Mouse (Mus musculus): ENCODE measurements around the gene Galm. TPM values are rescaled to one million over a fixed set of nuclear protein-coding genes. Genes with fewer than 3 reads are reported as not detected.

Galm gene
- polyA plus RNA-seq, 1 experiment: 2.5 TPM

DNA sequence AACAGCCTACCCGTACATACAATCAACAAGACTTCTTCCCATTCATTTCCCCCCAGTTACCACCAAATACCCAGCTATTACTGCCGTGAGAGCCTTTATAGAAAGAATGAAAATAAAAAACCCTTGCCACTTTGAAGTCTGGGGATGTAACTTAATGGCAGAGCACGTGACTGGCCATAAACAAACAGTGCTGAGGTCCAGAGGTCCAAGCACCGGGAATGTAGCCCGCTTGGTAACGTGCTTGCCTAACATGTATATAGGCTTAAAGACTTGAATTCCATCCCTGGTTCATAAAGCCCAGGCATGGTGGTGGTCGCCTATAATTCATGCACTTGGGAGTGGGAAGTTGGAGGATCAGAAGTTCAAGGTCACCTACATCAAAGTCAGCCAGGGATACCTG lies 4.6 kb downstream of the Galm start:
- no peak overlapping the region for H3K4me2 ChIP-seq (ENCODE audit: low read depth)
- H3K4me3 ChIP-seq: no peak overlapping the region
- no peaks in the 10 kb centered on the region for H3K27me3 ChIP-seq (ENCODE audit: control insufficient read depth, insufficient read depth, insufficient read length)
- H3K36me3 ChIP-seq (ENCODE audit: control insufficient read depth, insufficient read depth): no peaks in the 10 kb centered on the region
- no peaks in the 10 kb centered on the region for H3K79me2 ChIP-seq (ENCODE audit: control insufficient read depth, insufficient read depth)
- TF ChIP-seq SRF (IDR thresholded peaks at IDR 0.05; ENCODE audit: control insufficient read depth, insufficient read length, low read depth): no peak
- TF ChIP-seq POLR2AphosphoS2 (IDR thresholded peaks at IDR 0.05; ENCODE audit: insufficient read length, low read depth): no peak
- TF ChIP-seq POLR2A (IDR thresholded peaks at IDR 0.05; ENCODE audit: insufficient read length, low read depth): no peak
- TF ChIP-seq MAX (IDR thresholded peaks at IDR 0.05; ENCODE audit: low read depth): no peak
- H3ac ChIP-seq (ENCODE audit: control insufficient read depth, insufficient read length): no peak overlapping the region

DNA sequence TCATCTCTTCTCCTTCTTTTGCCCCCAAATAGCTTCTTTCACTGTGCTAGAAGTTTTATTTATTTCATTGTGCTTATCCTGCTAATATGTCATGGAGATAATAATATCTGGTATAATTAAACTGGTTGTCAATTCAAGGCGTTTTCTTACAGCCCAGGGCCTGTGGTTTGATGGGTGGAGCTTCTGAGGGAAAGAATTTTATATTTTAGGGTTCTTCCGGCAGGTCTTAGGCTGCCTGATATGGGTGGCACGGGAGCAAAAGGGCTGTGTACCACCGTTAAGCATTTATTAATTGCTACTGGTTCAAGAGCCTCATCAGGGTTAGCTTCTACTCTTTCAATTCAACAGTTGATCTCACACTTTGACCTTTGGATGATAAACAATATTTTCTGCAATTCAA lies 5.2 kb downstream of the Galm start:
- Histone ChIP-seq H3ac (ENCODE audit: control insufficient read depth, insufficient read length) (no peak overlapping the region), H3K27me3 (ENCODE audit: control insufficient read depth, insufficient read depth, insufficient read length) (no peaks in the 10 kb centered on the region), H3K79me2 (ENCODE audit: control insufficient read depth, insufficient read depth) (no peaks in the 10 kb centered on the region), H3K36me3 (ENCODE audit: control insufficient read depth, insufficient read depth) (no peaks in the 10 kb centered on the region), H3K4me2 (ENCODE audit: low read depth) (no peak overlapping the region), H3K4me3 (no peak overlapping the region)
- TF ChIP-seq CEBPB (IDR thresholded peaks at IDR 0.05; ENCODE audit: insufficient read depth, poor library complexity, severe bottlenecking): no peak
- no peak for TF ChIP-seq POLR2AphosphoS2 (IDR thresholded peaks at IDR 0.05; ENCODE audit: insufficient read length, low read depth)
- no peak for TF ChIP-seq TCF12 (IDR thresholded peaks at IDR 0.05; ENCODE audit: insufficient read depth, poor library complexity, severe bottlenecking)
- no peak for TF ChIP-seq MYOD1 (IDR thresholded peaks at IDR 0.05; ENCODE audit: control insufficient read depth in 1 of 3, insufficient read length in 2 of 3, low read depth in 2 of 3)
- TF ChIP-seq SRF (IDR thresholded peaks at IDR 0.05; ENCODE audit: control insufficient read depth, insufficient read length, low read depth): no peak
- no peak for TF ChIP-seq POLR2A (IDR thresholded peaks at IDR 0.05; ENCODE audit: insufficient read length, low read depth)
- TF ChIP-seq USF1 (IDR thresholded peaks at IDR 0.05; ENCODE audit: low read depth): no peak

- no peaks in the 10 kb centered on the region for H3K79me2 ChIP-seq (ENCODE audit: control insufficient read depth, insufficient read depth)
- H3K4me2 ChIP-seq (ENCODE audit: low read depth): no peak overlapping the region
- TF ChIP-seq TCF3 (IDR thresholded peaks at IDR 0.05; ENCODE audit: insufficient read length, low read depth) (no peak), SRF (IDR thresholded peaks at IDR 0.05; ENCODE audit: control insufficient read depth, insufficient read length, low read depth) (no peak), REST (IDR thresholded peaks at IDR 0.05; ENCODE audit: insufficient read depth, insufficient read length) (no peak), MYOD1 (IDR thresholded peaks at IDR 0.05; ENCODE audit: control insufficient read depth in 1 of 3, insufficient read length in 2 of 3, low read depth in 2 of 3) (no peak), TCF12 (IDR thresholded peaks at IDR 0.05; ENCODE audit: insufficient read depth, poor library complexity, severe bottlenecking) (no peak), CEBPB (IDR thresholded peaks at IDR 0.05; ENCODE audit: insufficient read depth, poor library complexity, severe bottlenecking) (no peak)
- H3K27me3 ChIP-seq (ENCODE audit: control insufficient read depth, insufficient read depth, insufficient read length): no peaks in the 10 kb centered on the region
- H3K4me3 ChIP-seq: no peak overlapping the region
- no peaks in the 10 kb centered on the region for H3K36me3 ChIP-seq (ENCODE audit: control insufficient read depth, insufficient read depth)
- no peak overlapping the region for H3ac ChIP-seq (ENCODE audit: control insufficient read depth, insufficient read length)
Measured at GRCm38 (mm10) chr17:80138434-80139162, 11.3 kb downstream of the Galm start.

DNA sequence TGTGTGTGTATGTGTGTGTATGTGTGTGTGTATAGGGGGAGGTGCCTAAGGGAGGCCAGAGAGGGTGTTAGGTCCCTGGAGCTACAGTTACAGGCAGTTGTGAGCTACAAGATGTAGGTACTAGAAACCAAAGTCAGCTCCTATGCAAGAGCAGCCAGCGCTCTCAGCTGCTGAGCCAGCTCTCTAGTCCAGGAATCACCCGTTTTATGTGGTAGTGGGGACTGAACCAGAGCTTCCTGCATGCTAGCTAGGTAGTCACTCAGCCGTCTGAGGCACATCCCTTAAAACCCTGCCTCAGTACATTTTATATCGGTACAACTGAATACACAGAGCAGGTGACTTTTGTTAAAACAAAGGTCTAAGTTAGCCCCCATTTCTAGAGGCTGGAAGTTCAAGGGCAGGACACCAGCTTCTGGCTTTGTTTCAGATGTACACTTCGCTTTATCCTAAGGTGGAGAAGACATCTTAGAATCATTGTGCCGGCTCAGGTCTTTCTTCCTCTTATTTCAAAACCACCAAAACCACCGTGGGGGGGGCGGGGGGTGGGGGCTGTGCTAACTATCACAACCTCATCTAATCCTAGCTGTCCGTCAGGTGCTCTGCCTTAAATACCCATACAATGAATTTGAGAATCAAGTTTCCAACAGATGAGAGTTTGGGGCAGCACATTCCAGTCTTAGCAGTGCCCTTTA lies 12.6 kb downstream of the Galm start:
- Histone ChIP-seq H3K79me2 (ENCODE audit: control insufficient read depth, insufficient read depth) (no peaks in the 10 kb centered on the region), H3ac (ENCODE audit: control insufficient read depth, insufficient read length) (no peak overlapping the region), H3K27me3 (ENCODE audit: control insufficient read depth, insufficient read depth, insufficient read length) (no peaks in the 10 kb centered on the region), H3K36me3 (ENCODE audit: control insufficient read depth, insufficient read depth) (no peaks in the 10 kb centered on the region), H3K4me3 (no peak overlapping the region), H3K4me2 (ENCODE audit: low read depth) (no peak overlapping the region)
- TF ChIP-seq REST (IDR thresholded peaks at IDR 0.05; ENCODE audit: insufficient read depth, insufficient read length) (no peak), TCF3 (IDR thresholded peaks at IDR 0.05; ENCODE audit: insufficient read length, low read depth) (no peak), USF1 (IDR thresholded peaks at IDR 0.05; ENCODE audit: low read depth) (no peak), POLR2A (IDR thresholded peaks at IDR 0.05; ENCODE audit: insufficient read length, low read depth) (no peak), CEBPB (IDR thresholded peaks at IDR 0.05; ENCODE audit: insufficient read depth, poor library complexity, severe bottlenecking) (no peak), POLR2AphosphoS2 (IDR thresholded peaks at IDR 0.05; ENCODE audit: insufficient read length, low read depth) (no peak), MYOD1 (IDR thresholded peaks at IDR 0.05; ENCODE audit: control insufficient read depth in 1 of 3, insufficient read length in 2 of 3, low read depth in 2 of 3) (no peak), MAX (IDR thresholded peaks at IDR 0.05; ENCODE audit: low read depth) (no peak), MYOG (IDR thresholded peaks at IDR 0.05; ENCODE audit: control insufficient read depth in 1 of 3, insufficient read depth in 1 of 3, insufficient read length in 2 of 3, low read depth in 2 of 3) (no peak), E2F4 (IDR thresholded peaks at IDR 0.05; ENCODE audit: insufficient read depth) (no peak), SRF (IDR thresholded peaks at IDR 0.05; ENCODE audit: control insufficient read depth, insufficient read length, low read depth) (no peak), TCF12 (IDR thresholded peaks at IDR 0.05; ENCODE audit: insufficient read depth, poor library complexity, severe bottlenecking) (no peak)
